Mouse (Mus musculus) T-helper 2 cell (primary cell): ENCODE results near the gene Tbc1d23.
"Not testable (repeated sequence)": the region's sequence is repeated elsewhere in the genome, so short reads cannot be mapped to it uniquely, and the experiment has no call there.

Experiments used
- in situ Hi-C: fragments of 300-600 bp; cut with MboI, MseI; formaldehyde crosslinking; loops from one replicate; pipeline ENCODE4 v1.15.1; 2025; ENCODE audit warnings: high pct_unique_total_duplicates

Gene Tbc1d23

GRCm38 (mm10) chr16:57231089-57231936 is at the start of gene Tbc1d23:
TSS of gene Tbc1d23 (minus strand) at chr16:57231504.
- in situ Hi-C loops = no loop called here

DNA sequence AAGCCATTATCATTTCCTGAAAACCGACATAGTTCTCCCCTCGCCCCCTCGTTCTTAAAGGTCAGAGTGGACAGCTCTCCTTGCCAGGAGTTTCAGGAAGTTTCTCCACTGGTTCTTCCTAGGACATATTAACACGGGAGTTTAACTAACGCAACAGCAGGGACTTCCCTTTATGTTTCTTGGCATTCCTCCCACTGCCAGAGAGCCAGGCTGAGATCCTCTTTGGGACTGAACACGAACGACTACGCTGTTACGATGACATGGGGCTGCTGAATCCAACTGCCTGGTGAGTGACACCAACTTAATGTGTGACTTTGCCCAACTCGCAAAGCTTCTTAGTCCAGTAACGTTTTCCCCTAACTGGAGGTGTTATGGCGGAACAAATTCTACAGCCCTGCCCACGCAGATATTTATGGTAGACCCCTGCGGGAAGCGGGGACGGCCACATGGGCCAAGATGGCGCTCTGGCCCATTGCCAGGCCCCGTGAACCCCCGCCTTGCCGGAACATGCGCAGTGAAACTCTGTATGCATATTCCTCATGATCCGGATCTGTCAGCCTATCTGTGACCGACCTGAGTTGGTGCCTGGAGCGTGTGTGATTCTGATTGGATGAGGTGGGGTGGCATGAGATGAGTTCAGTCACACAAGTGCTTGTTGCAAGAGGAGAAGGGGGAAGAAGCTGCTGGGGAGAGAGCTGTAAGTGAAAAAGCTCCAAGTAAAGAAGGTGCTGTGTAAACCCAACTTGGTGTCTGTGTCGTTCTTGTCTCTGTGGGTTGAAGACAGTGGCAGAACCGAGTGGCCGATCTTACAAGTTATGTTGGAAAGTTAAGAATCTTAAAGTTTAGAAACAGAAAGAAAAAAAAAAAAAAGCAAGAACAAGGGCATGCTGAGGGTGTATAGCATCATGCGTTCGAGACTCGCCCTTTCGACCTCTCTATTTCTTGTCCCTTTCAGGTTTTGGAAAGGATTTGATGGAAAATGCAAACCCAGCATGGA is 49.2 kb upstream of the Tbc1d23 start:
- in situ Hi-C loops = no loop called here

- in situ Hi-C loops = no loop called here
Measured at GRCm38 (mm10) chr16:57278976-57279626, 47.8 kb upstream of the Tbc1d23 start.

- in situ Hi-C loops = no loop called here
Measured at GRCm38 (mm10) chr16:57269751-57270150, 38.4 kb upstream of the Tbc1d23 start.

DNA sequence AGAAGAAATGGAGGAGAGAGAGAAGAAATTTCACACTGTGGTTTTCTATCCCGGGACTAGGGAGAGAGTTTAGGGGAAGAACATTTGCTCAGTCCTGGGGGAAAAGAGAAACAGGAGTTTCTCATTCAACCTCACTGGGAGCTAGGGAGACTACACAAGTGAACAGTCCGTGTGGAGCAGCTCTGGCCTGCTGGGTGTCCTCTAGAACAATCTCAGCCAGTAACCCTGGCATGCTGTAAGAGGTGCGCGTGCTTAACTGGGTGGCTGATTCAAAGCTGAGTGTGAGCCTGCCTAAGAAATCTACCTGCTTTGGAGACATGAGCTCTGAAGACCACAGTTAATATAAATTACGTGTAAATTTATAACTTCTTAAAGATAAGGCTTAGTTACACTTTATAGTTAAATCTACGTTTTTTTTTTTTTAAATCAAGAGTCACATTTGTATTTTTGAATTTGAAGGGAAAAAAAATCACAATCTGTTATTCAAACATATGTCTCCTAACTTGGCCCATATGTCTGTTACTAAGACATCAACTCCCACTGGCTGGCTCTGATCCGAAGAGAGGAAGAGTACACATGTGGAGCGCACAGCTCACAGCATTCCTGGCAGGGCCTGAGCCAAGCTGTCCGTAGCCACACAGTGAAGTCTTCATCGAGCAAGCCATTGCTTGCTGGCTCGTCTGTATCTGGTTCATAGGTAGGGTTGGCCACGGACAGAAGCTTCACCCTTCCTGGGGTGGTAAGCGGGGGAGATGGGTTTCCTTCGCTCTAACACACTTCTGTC is 36.9 kb upstream of the Tbc1d23 start:
- in situ Hi-C loops = no loop called here

DNA sequence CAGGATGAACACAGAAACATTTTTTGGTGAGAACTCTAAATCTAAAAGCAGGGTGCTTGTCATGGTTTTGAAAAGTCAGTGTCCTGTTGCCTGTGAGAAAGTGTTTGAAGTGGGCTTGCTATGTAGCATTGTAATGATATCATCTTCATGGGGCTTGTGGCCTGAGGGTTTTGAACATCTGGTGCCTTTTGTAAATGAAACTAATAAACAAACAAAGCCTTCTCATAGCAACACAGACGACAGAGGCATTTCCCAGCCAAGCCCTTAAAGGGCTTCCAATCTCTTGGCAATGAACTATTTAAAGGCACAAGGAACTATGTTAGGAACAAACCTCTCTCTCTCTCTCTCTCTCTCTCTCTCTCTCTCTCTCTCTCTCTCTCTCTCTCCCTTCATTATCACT is 35.8 kb upstream of the Tbc1d23 start:
- in situ Hi-C loops = no loop called here

DNA sequence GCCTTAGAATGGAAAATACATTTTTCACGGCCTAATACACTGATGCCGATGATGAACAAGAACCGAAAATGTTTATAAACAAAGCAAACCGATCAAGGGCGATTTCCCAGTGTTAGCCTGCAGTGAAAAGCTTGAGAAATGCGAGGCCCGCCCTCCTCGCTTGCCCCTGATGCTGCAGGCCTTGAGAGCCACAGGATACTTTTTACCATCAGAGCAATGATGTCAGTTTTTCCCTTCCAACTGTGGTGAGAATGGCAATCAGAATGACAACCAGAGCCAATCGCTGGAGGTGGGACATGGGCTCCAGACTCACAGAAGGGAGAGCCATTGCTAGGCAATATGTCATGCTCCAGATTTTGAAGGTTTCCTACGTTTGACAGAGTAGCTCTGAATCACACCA is 28.8 kb upstream of the Tbc1d23 start:
- in situ Hi-C loops = no loop called here

DNA sequence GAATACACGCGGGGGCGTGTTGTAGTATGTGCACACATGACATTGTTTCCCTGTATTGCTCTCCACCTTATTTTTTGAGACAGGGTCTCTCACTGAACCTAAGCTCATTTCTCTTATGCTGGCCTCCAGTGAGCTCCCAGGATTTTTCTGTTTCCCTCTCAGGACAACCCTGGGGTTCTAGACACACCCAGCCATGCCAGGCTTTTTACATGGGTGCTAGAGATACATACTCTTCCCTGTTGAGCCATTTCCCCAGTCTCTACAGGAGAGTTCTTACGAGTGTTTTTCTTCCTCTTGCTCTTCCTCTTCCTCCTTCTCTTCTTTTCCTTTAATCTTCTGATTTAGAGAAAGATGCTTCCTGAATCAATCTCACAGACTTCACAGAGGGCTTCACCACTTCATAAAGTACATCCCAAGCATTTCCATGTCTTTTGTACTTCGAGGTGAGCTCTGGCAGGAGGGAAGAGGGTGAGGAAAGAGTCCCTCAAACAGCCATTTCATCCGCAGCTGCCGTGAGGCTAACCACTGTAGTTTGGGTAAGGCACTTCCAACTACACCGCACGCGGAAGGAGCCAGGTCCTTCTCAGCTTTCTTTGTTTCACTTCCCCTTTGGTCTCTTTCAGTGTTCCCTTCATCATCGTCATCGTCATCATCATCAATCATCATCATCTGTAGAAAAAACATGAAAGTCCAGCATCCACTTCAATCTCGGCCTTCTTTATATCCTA is 28.2 kb upstream of the Tbc1d23 start:
- in situ Hi-C loops = no loop called here

GRCm38 (mm10) chr16:57251589-57252421 is 20.5 kb upstream of the Tbc1d23 start:
- in situ Hi-C loops = no loop called here

- in situ Hi-C loops = no loop called here
Measured at GRCm38 (mm10) chr16:57250991-57251390, 19.7 kb upstream of the Tbc1d23 start.

DNA sequence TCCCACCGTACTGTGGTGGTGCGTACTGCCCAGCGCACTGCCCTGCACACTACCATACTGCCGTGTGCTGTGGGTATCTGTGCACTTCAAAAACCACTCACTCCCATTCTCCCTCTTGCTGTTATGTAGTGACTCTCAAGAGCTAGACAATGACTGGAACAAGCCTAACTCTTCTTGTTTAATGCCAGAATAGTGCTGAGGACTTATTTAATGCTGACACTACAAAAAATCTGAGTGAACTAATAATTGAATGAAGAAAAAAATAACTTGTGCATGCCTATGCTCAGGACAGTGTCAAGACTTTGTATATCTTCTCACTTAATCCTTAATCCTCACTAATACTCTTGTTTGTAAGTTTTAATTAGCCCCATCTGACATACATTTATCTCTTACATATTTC is 16.2 kb upstream of the Tbc1d23 start:
- in situ Hi-C loops = loop anchor here (5.0 kb wide), 2 partner anchors 45 to 350 kb away; partner anchors contain the start of gene Tmem30c

GRCm38 (mm10) chr16:57246596-57246995 is 15.3 kb upstream of the Tbc1d23 start:
- in situ Hi-C loops = loop anchor here (5.0 kb wide), 2 partner anchors 46 to 351 kb away; partner anchors contain the start of gene Tmem30c

DNA sequence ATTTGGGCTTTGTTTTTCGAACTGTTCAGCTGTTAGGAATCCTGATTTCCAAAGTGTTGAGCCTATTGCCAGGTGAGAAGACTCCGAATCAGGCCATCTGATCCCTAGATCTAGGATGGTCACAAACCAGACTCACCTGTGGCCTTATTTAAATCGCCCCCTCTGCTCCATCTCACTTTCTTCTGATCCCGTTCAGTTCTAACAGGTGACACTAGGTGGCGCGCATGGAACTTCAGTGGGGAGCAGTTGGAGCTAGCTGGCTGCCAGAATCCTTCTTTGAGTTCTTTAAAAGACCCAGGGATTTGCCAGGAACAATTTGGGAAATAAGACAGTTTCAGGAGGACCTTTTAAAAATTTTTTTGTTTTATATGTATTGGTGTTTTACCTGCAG is 12.5 kb upstream of the Tbc1d23 start:
- in situ Hi-C loops = loop anchor here (5.0 kb wide), 1 partner anchor 153 kb away; no protein-coding TSS in a partner anchor

GRCm38 (mm10) chr16:57243205-57243857 is 12.0 kb upstream of the Tbc1d23 start:
- in situ Hi-C loops = loop anchor here (5.0 kb wide), 1 partner anchor 154 kb away; no protein-coding TSS in a partner anchor

- in situ Hi-C loops = loop anchor here (5.0 kb wide), 1 partner anchor 154 kb away; no protein-coding TSS in a partner anchor
Measured at GRCm38 (mm10) chr16:57242857-57243204, 11.5 kb upstream of the Tbc1d23 start.

GRCm38 (mm10) chr16:57235871-57236510 is 4.7 kb upstream of the Tbc1d23 start:
- in situ Hi-C loops = no loop called here

DNA sequence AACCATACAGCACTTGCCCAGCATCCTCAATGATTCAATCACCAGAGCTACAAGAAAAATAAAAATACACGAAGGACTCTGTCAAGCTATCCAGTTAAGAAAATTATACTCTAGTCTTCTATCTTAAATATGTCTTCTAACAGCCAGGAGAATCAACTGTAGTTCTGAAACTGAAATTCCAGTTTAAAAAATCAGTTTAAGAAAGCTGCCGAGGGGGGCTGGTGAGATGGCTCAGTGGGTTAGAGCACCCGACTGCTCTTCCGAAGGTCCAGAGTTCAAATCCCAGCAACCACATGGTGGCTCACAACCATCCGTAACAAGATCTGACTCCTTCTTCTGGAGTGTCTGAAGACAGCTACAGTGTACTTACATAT is 620 bp upstream of the Tbc1d23 start:
- in situ Hi-C loops = not testable (repeated sequence)

GRCm38 (mm10) chr16:57226444-57226843 is 4.9 kb downstream of the Tbc1d23 start:
- in situ Hi-C loops = no loop called here
